Mouse (Mus musculus) pancreas, adult 10 weeks (tissue): ENCODE data around the gene Pdia2. TPM values are rescaled to one million over a fixed set of nuclear protein-coding genes. Genes with fewer than 3 reads are reported as not detected.

Source experiments
- polyA plus RNA-seq: library from polyadenylated mRNA; stranded (reverse); fragments of 350-450 nt; fragmentation: Illumina TruSeq; extraction: RNeasy Lipid Tissue Mini Kit (QIAGEN cat#74804); gene quantifications from one replicate; pipeline ENCODE4 v1.2.3, GENCODE M21; 2015; ENCODE audit warnings: low read depth, low replicate concordance; ENCODE audit not compliant: insufficient read depth

Gene Pdia2
- polyA plus RNA-seq = 3,282 TPM

DNA sequence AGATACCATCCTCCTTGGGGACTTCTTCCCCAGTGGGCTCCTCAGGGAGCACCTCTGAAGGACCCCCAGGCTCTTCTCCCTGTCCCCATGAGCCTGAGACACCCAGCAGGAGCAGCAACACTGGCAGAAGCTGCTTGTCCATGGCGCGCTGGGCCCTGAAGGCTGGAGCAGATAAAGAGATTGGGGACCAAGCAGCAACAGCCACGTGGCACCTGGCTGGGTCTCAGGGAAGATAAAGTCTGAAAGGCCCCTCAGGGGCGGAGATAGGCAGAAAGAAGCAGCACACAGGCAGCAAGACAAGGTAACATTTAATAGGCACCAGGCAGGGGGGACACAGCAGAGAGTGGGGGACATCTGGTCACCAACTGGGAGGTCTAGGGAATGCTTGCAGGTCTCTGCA lies at the start of gene Pdia2:
Pdia2 (minus strand) TSS at position 196 of the 400 bp plus-strand sequence.

DNA sequence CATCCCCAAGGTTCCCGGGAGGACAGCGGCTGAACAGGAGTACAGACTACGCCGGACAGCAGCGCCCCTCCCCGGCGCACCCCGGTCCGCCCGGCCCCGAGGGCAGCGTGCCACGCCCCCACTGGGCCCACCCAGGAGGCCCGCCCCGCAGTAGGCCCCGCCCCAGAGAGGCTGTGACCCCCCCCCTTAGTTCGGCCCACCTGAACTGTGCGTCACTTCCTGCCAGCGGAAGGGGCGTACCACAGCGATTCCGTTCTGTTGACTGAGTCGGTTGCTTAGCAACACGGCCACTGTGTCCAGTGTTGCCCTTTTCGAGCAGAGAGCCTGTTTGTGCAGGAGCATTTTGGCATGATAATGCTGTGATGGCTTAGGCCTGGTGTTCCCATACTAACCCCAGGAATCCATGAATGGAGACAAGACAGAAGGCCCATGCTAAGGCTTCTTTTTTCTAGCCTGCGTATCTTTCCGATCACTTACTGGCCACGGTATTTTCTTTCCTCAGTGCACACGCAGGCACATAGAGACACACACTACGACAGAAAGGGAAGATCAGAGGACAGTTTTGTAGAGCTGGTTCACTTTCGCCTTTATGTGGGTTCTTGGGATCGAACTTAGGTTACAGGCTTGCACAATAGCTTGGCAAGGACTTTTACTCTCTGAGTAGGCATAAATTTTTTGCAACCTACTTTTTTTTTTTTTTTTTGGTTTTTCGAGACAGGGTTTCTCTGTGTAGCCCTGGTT lies 45.4 kb upstream of the Pdia2 start, which contains the start of gene Fam234a:
Fam234a (minus strand) TSS at position 142 of the 741 bp plus-strand sequence.

GRCm38 (mm10) chr17:26207686-26208085 lies 8.8 kb upstream of the Pdia2 start, which contains the start of gene Arhgdig:
Gene Arhgdig (minus strand): TSS chr17:26207786.

GRCm38 (mm10) chr17:26202737-26203136 lies 3.9 kb upstream of the Pdia2 start, which contains the start of gene Rgs11:
Gene Rgs11 (plus strand): TSS chr17:26202951.

Other genes starting within 250 kb of the Pdia2 start
- gene A930017K11Rik, start 246.5 kb downstream of the Pdia2 start, polyA plus RNA-seq = not detected
- gene Capn15, start 213.3 kb downstream of the Pdia2 start, polyA plus RNA-seq = 8.6 TPM
- gene Rab11fip3, start 129.5 kb downstream of the Pdia2 start, polyA plus RNA-seq = 6.4 TPM
- 6.9 TPM for gene Decr2, start 108.8 kb downstream of the Pdia2 start, polyA plus RNA-seq
- 3.6 TPM for gene Nme4, start 103.5 kb downstream of the Pdia2 start, polyA plus RNA-seq
- gene Tmem8, start 85.8 kb downstream of the Pdia2 start, polyA plus RNA-seq = 21.1 TPM
- 25.2 TPM for gene Mrpl28, start 75.6 kb downstream of the Pdia2 start, polyA plus RNA-seq
- 6.6 TPM for gene Axin1, start 60.4 kb downstream of the Pdia2 start, polyA plus RNA-seq
- gene Rgs11, start 3.9 kb upstream of the Pdia2 start, polyA plus RNA-seq = 197 TPM
- 148 TPM for gene Arhgdig, start 8.7 kb upstream of the Pdia2 start, polyA plus RNA-seq
- 11.8 TPM for gene Fam234a, start 45.2 kb upstream of the Pdia2 start, polyA plus RNA-seq
- 37.0 TPM for gene Luc7l, start 53.8 kb upstream of the Pdia2 start, polyA plus RNA-seq
- gene Neurl1b, start 215.7 kb upstream of the Pdia2 start, polyA plus RNA-seq = 1.6 TPM